Mouse (Mus musculus) stomach, embryonic 14.5 days (tissue): ENCODE measurements around the gene St6galnac3. TPM values are rescaled to one million over a fixed set of nuclear protein-coding genes. Genes with fewer than 3 reads are reported as not detected.
A peak's percentile ranks its signal among the peaks of the same experiment; 100 is the strongest.

Experiments
- ATAC-seq: fragments of 200-750 bp; cut with Nextera tagmentation; 2 replicates; pipeline ENCODE4 v1.8.0; 2017; ENCODE audit warnings: low read depth, moderate TSS enrichment; ENCODE audit not compliant: insufficient number of reproducible peaks, insufficient read depth, low FRiP score
- H3K27ac ChIP-seq: fragments of 300-500 bp; sonication (generic); 2 replicates; pipeline ENCODE4 v1.5.1; 2014; ENCODE audit warnings: mild to moderate bottlenecking, low read length, moderate library complexity, mixed read lengths
- H3K27me3 ChIP-seq: fragments of 300-500 bp; sonication (generic); 2 replicates; pipeline ENCODE4 v1.6.1; 2014; ENCODE audit warnings: low read length, control low read depth, mixed read lengths; ENCODE audit not compliant: control insufficient read depth, insufficient read depth
- H3K36me3 ChIP-seq: fragments of 300-500 bp; sonication (generic); 2 replicates; pipeline ENCODE4 v1.6.1; 2014; ENCODE audit warnings: mild to moderate bottlenecking, control low read depth, low read length, moderate library complexity, mixed read lengths; ENCODE audit not compliant: control insufficient read depth, insufficient read depth
- H3K4me1 ChIP-seq: fragments of 300-500 bp; sonication (generic); 2 replicates; pipeline ENCODE4 v1.6.1; 2014; ENCODE audit warnings: low read length, control low read depth, mixed read lengths; ENCODE audit not compliant: control insufficient read depth, insufficient read depth
- H3K4me2 ChIP-seq: fragments of 300-500 bp; sonication (generic); replicated peaks from 2 replicates; pipeline ENCODE4 v1.6.1; 2014; ENCODE audit warnings: low read depth, low read length, control low read depth
- H3K4me3 ChIP-seq: fragments of 300-500 bp; sonication (generic); 2 replicates; pipeline ENCODE4 v1.5.1; 2014; ENCODE audit warnings: low read depth, low read length, control low read depth
- H3K9ac ChIP-seq: fragments of 300-500 bp; sonication (generic); replicated peaks from 2 replicates; pipeline ENCODE4 v1.6.1; 2014; ENCODE audit warnings: low read depth, mild to moderate bottlenecking, control low read depth, low read length, moderate library complexity, mixed read lengths
- H3K9me3 ChIP-seq: fragments of 300-500 bp; sonication (generic); 2 replicates; pipeline ENCODE4 v1.6.1; 2016; ENCODE audit warnings: low read depth, low read length, control low read depth; ENCODE audit not compliant: control insufficient read depth
- WGBS: fragments of 180-500 bp; shearing (Covaris S2); extraction: QIAGEN DNeasy Blood & Tissue Kit; methylation state at CpG from one replicate; pipeline ENCODE4 v1.1.7; 2014; 5-methylcytosine and 5-hydroxymethylcytosine counted together
- polyA plus RNA-seq: library from polyadenylated mRNA; unstranded; fragments of >200 nt; fragmentation: Nextera tagmentation; extraction: Ambion mirVana; gene quantifications from 2 replicates; pipeline ENCODE4 v1.2.1, GENCODE M21; 2014

Gene St6galnac3
- polyA plus RNA-seq, 1 experiment from 2014 or later: 51.6 TPM

- no peaks in the 10 kb centered on the region for H3K9me3 ChIP-seq
- no peaks in the 10 kb centered on the region for H3K27me3 ChIP-seq
- 99% methylated on average over 2 of the region's 2 CpGs for WGBS
- no peak overlapping the region for H3K27ac ChIP-seq
- no peak overlapping the region for H3K4me2 ChIP-seq
- H3K36me3 ChIP-seq: no peaks in the 10 kb centered on the region
- no peak overlapping the region for H3K4me3 ChIP-seq
- ATAC-seq: no peak
- H3K4me1 ChIP-seq: no peaks in the 10 kb centered on the region
- H3K9ac ChIP-seq: no peak overlapping the region
Measured at GRCm38 (mm10) chr3:153383656-153384055, 341.3 kb downstream of the St6galnac3 start.

GRCm38 (mm10) chr3:153365057-153365755 is 359.8 kb downstream of the St6galnac3 start:
- WGBS: 84% methylated on average over 10 of the region's 10 CpGs
- no peak overlapping the region for H3K4me2 ChIP-seq
- ATAC-seq: no peak
- no peaks in the 10 kb centered on the region for H3K36me3 ChIP-seq
- H3K4me1 ChIP-seq: no peaks in the 10 kb centered on the region
- H3K4me3 ChIP-seq: no peak overlapping the region
- H3K9ac ChIP-seq: no peak overlapping the region
- no peak overlapping the region for H3K27ac ChIP-seq
- no peaks in the 10 kb centered on the region for H3K9me3 ChIP-seq
- no peaks in the 10 kb centered on the region for H3K27me3 ChIP-seq

GRCm38 (mm10) chr3:153364366-153364765 is 360.6 kb downstream of the St6galnac3 start:
- ATAC-seq: no peak
- H3K4me1 ChIP-seq: no peaks in the 10 kb centered on the region
- no peak overlapping the region for H3K27ac ChIP-seq
- 90% methylated on average over 3 of the region's 3 CpGs for WGBS
- no peak overlapping the region for H3K4me3 ChIP-seq
- no peaks in the 10 kb centered on the region for H3K9me3 ChIP-seq
- no peak overlapping the region for H3K4me2 ChIP-seq
- no peaks in the 10 kb centered on the region for H3K27me3 ChIP-seq
- no peak overlapping the region for H3K9ac ChIP-seq
- H3K36me3 ChIP-seq: no peaks in the 10 kb centered on the region

- ATAC-seq: no peak
- 86% methylated on average over 3 of the region's 3 CpGs for WGBS
- no peaks in the 10 kb centered on the region for H3K36me3 ChIP-seq
- H3K27me3 ChIP-seq: no peaks in the 10 kb centered on the region
- no peak overlapping the region for H3K9ac ChIP-seq
- no peak overlapping the region for H3K4me3 ChIP-seq
- 0 out of 2 replicates have a peak, but pooled peaks cover 2% of the 10 kb centered on the region for H3K4me1 ChIP-seq
- no peak overlapping the region for H3K4me2 ChIP-seq
- H3K27ac ChIP-seq: no peak overlapping the region
- H3K9me3 ChIP-seq: no peaks in the 10 kb centered on the region
Measured at GRCm38 (mm10) chr3:153359966-153360365, 365.0 kb downstream of the St6galnac3 start.

GRCm38 (mm10) chr3:153356071-153356470 is 368.9 kb downstream of the St6galnac3 start:
- Histone ChIP-seq H3K4me2 (no peak overlapping the region), H3K4me1 (0 out of 2 replicates have a peak, but pooled peaks cover 2% of the 10 kb centered on the region), H3K9ac (no peak overlapping the region), H3K4me3 (no peak overlapping the region), H3K36me3 (no peaks in the 10 kb centered on the region), H3K9me3 (no peaks in the 10 kb centered on the region), H3K27ac (no peak overlapping the region), H3K27me3 (no peaks in the 10 kb centered on the region)
- ATAC-seq: 0 out of 2 replicates have a peak, but pooled peaks have one; percentile 23
- WGBS: 57% methylated on average over 1 of the region's 1 CpGs

GRCm38 (mm10) chr3:153354988-153355297 is 370.0 kb downstream of the St6galnac3 start:
- no peak overlapping the region for H3K9ac ChIP-seq
- no peaks in the 10 kb centered on the region for H3K27me3 ChIP-seq
- 72% methylated on average over 3 of the region's 3 CpGs for WGBS
- H3K36me3 ChIP-seq: no peaks in the 10 kb centered on the region
- no peak overlapping the region for H3K27ac ChIP-seq
- H3K4me2 ChIP-seq: no peak overlapping the region
- no peak overlapping the region for H3K4me3 ChIP-seq
- H3K4me1 ChIP-seq: 0 out of 2 replicates have a peak, but pooled peaks cover 2% of the 10 kb centered on the region
- no peaks in the 10 kb centered on the region for H3K9me3 ChIP-seq
- no peak for ATAC-seq

- 82% methylated on average over 6 of the region's 6 CpGs for WGBS
- Histone ChIP-seq H3K4me3 (no peak overlapping the region), H3K9me3 (no peaks in the 10 kb centered on the region), H3K9ac (no peak overlapping the region), H3K36me3 (no peaks in the 10 kb centered on the region), H3K27ac (no peak overlapping the region), H3K4me1 (0 out of 2 replicates have a peak, but pooled peaks cover 2% of the 10 kb centered on the region), H3K4me2 (no peak overlapping the region), H3K27me3 (no peaks in the 10 kb centered on the region)
- ATAC-seq: no peak
Measured at GRCm38 (mm10) chr3:153354186-153354987, 370.6 kb downstream of the St6galnac3 start.

- Histone ChIP-seq H3K4me1 (0 out of 2 replicates have a peak, but pooled peaks cover 2% of the 10 kb centered on the region), H3K4me3 (no peak overlapping the region), H3K4me2 (no peak overlapping the region), H3K27me3 (no peaks in the 10 kb centered on the region), H3K27ac (no peak overlapping the region), H3K9ac (no peak overlapping the region), H3K9me3 (no peaks in the 10 kb centered on the region), H3K36me3 (no peaks in the 10 kb centered on the region)
- WGBS: 86% methylated on average over 16 of the region's 16 CpGs
- ATAC-seq: no peak
Measured at GRCm38 (mm10) chr3:153353313-153354103, 371.5 kb downstream of the St6galnac3 start.
